Mouse (Mus musculus): Measurements from ENCODE around the gene Olfr834. TPM values are rescaled to one million over a fixed set of nuclear protein-coding genes. Genes with fewer than 3 reads are reported as not detected.

Olfr834 gene
- polyA plus RNA-seq (2016; fragmentation: Nextera tagmentation; extraction: Ambion mirVana), result not detected in 2 replicates

- 87% methylated on average over 3 of the region's 3 CpGs for WGBS
- Histone ChIP-seq H3K9me3 (no peaks in the 10 kb centered on the region), H3K9ac (no peak within 1 kb of the TSS), H3K27ac (no peak within 1 kb of the TSS), H3K4me2 (replicated peaks) (no peak within 1 kb of the TSS), H3K4me1 (no peaks in the 10 kb centered on the region), H3K36me3 (no peaks in the 10 kb centered on the region), H3K27me3 (no peaks in the 10 kb centered on the region), H3K4me3 (no peak within 1 kb of the TSS)
- no peak for ATAC-seq (ENCODE audit: insufficient number of reproducible peaks, insufficient read depth, low FRiP score, low TSS enrichment)
These were observed at the start of gene Olfr834 for GRCm38 (mm10) chr9:18987690-18988089. TSS of gene Olfr834 (plus strand) at chr9:18987990.

- Histone ChIP-seq H3K4me2 (replicated peaks) (no peak overlapping the region), H3K36me3 (no peaks in the 10 kb centered on the region), H3K27me3 (no peaks in the 10 kb centered on the region), H3K4me3 (no peak overlapping the region), H3K4me1 (no peaks in the 10 kb centered on the region), H3K9ac (no peak overlapping the region), H3K27ac (no peak overlapping the region), H3K9me3 (no peaks in the 10 kb centered on the region)
- ATAC-seq (ENCODE audit: insufficient number of reproducible peaks, insufficient read depth, low FRiP score, low TSS enrichment), result no peak
These were observed 25.8 kb upstream of the Olfr834 start for GRCm38 (mm10) chr9:18962021-18962420.

- 54% methylated on average over 1 of the region's 1 CpGs for WGBS
- ATAC-seq (ENCODE audit: insufficient number of reproducible peaks, insufficient read depth, low FRiP score, low TSS enrichment), result no peak
- H3K27ac ChIP-seq, result no peak within 1 kb of the TSS
- H3K4me1 ChIP-seq, result no peaks in the 10 kb centered on the region
- H3K9ac ChIP-seq, result no peak within 1 kb of the TSS
- no peak within 1 kb of the TSS for H3K4me2 ChIP-seq (replicated peaks)
- no peaks in the 10 kb centered on the region for H3K36me3 ChIP-seq
- H3K27me3 ChIP-seq, result no peaks in the 10 kb centered on the region
- H3K9me3 ChIP-seq, result 0 out of 2 replicates have a peak, but pooled peaks cover 3% of the 10 kb centered on the region
- no peak within 1 kb of the TSS for H3K4me3 ChIP-seq
These were observed 44.6 kb downstream of the Olfr834 start, which contains the start of gene Olfr835 for GRCm38 (mm10) chr9:19032435-19032834. TSS of gene Olfr835 (plus strand) at chr9:19032735.

Other genes with a start within 250 kb of the Olfr834 start
- 0.04 TPM in 1 of 2 replicates, not detected in the other for gene Olfr24, start 224.0 kb upstream of the Olfr834 start, polyA plus RNA-seq (2016; fragmentation: Nextera tagmentation; extraction: Ambion mirVana)
- gene Olfr828, start 168.5 kb upstream of the Olfr834 start, polyA plus RNA-seq (2016; fragmentation: Nextera tagmentation; extraction: Ambion mirVana), result not detected in 2 replicates
- gene Olfr829, start 133.1 kb upstream of the Olfr834 start, polyA plus RNA-seq (2016; fragmentation: Nextera tagmentation; extraction: Ambion mirVana), result not detected in 2 replicates
- gene Olfr830, start 113.3 kb upstream of the Olfr834 start, polyA plus RNA-seq (2016; fragmentation: Nextera tagmentation; extraction: Ambion mirVana), result not detected in 2 replicates
- not detected in 2 replicates for gene Olfr832, start 50.9 kb upstream of the Olfr834 start, polyA plus RNA-seq (2016; fragmentation: Nextera tagmentation; extraction: Ambion mirVana)
- not detected in 2 replicates for gene Olfr835, start 44.7 kb downstream of the Olfr834 start, polyA plus RNA-seq (2016; fragmentation: Nextera tagmentation; extraction: Ambion mirVana)
- not detected in 2 replicates for gene Olfr836, start 132.4 kb downstream of the Olfr834 start, polyA plus RNA-seq (2016; fragmentation: Nextera tagmentation; extraction: Ambion mirVana)
- gene Olfr837, start 148.3 kb downstream of the Olfr834 start, polyA plus RNA-seq (2016; fragmentation: Nextera tagmentation; extraction: Ambion mirVana), result not detected in 2 replicates
- 0.03 TPM in 1 of 2 replicates, not detected in the other for gene Olfr839-ps1, start 189.3 kb downstream of the Olfr834 start, polyA plus RNA-seq (2016; fragmentation: Nextera tagmentation; extraction: Ambion mirVana)